Mouse (Mus musculus): ENCODE measurements around the gene Vamp3. TPM values are rescaled to one million over a fixed set of nuclear protein-coding genes. Genes with fewer than 3 reads are reported as not detected.
A peak's percentile ranks its signal among the peaks of the same experiment; 100 is the strongest.

Gene Vamp3
- total and polyA plus RNA-seq, 2 experiments from 2014 or later: 47.1 to 48.8 TPM

- no peak for TF ChIP-seq CTCF (IDR thresholded peaks at IDR 0.05; ENCODE audit: low read depth)
- no peaks in the 10 kb centered on the region for H3K9me3 ChIP-seq (ENCODE audit: low read length)
- ATAC-seq: no peak
- no peak overlapping the region for H3K27ac ChIP-seq (ENCODE audit: low read depth, low read length)
- H3K36me3 ChIP-seq (ENCODE audit: insufficient read depth): no peaks in the 10 kb centered on the region
- 0 out of 2 replicates have a peak, but pooled peaks cover 4% of the 10 kb centered on the region for H3K4me1 ChIP-seq (ENCODE audit: insufficient read depth)
- DNase-seq: no peak
- no peaks in the 10 kb centered on the region for H3K27me3 ChIP-seq (ENCODE audit: insufficient read depth, low read length)
- no peak overlapping the region for H3K4me2 ChIP-seq (ENCODE audit: low read depth)
- WGBS: 63% methylated on average over 18 of the region's 18 CpGs
- H3K4me3 ChIP-seq (ENCODE audit: low read depth, low read length): no peak overlapping the region
- H3K9ac ChIP-seq: no peak overlapping the region
Observed at GRCm38 (mm10) chr4:151096334-151097103, 38.8 kb upstream of the Vamp3 start.

- peak; percentile 63 for DNase-seq
- Histone ChIP-seq H3K27ac (ENCODE audit: low read depth, low read length) (no peak overlapping the region), H3K9me3 (ENCODE audit: low read length) (no peaks in the 10 kb centered on the region), H3K9ac (no peak overlapping the region), H3K4me1 (ENCODE audit: insufficient read depth) (no peaks in the 10 kb centered on the region), H3K4me2 (ENCODE audit: low read depth) (no peak overlapping the region), H3K36me3 (ENCODE audit: insufficient read depth) (no peaks in the 10 kb centered on the region), H3K4me3 (ENCODE audit: low read depth, low read length) (no peak overlapping the region), H3K27me3 (ENCODE audit: insufficient read depth, low read length) (no peaks in the 10 kb centered on the region)
- WGBS: 26% methylated on average over 2 of the region's 2 CpGs
- TF ChIP-seq CTCF (IDR thresholded peaks at IDR 0.05; ENCODE audit: low read depth): peak; percentile 76
- peak; percentile 30; the same call in 1 of the 2 replicates for ATAC-seq
Observed at GRCm38 (mm10) chr4:151095207-151095606, 37.4 kb upstream of the Vamp3 start.

- no peaks in the 10 kb centered on the region for H3K9me3 ChIP-seq (ENCODE audit: low read length)
- no peak within 1 kb of the TSS for H3K4me3 ChIP-seq (ENCODE audit: low read depth, low read length)
- 79% methylated on average over 7 of the region's 7 CpGs for WGBS
- DNase-seq (no peak), ATAC-seq (0 out of 2 replicates have a peak, but pooled peaks have one; percentile 26)
- H3K4me1 ChIP-seq (ENCODE audit: insufficient read depth): no peaks in the 10 kb centered on the region
- H3K36me3 ChIP-seq (ENCODE audit: insufficient read depth): peaks cover 32% of the 10 kb centered on the region
- no peaks in the 10 kb centered on the region for H3K27me3 ChIP-seq (ENCODE audit: insufficient read depth, low read length)
- TF ChIP-seq CTCF (IDR thresholded peaks at IDR 0.05; ENCODE audit: low read depth): no peak
- peak within 1 kb of the TSS; percentile 30; the same call in 1 of the 2 replicates for H3K27ac ChIP-seq (ENCODE audit: low read depth, low read length)
- no peak within 1 kb of the TSS for H3K9ac ChIP-seq
- no peak within 1 kb of the TSS for H3K4me2 ChIP-seq (ENCODE audit: low read depth)
Observed at GRCm38 (mm10) chr4:151089270-151089669, 31.5 kb upstream of the Vamp3 start, which contains the start of gene Gm13090. TSS of gene Gm13090 (plus strand) at chr4:151089570.

GRCm38 (mm10) chr4:151088819-151089218 lies 31.1 kb upstream of the Vamp3 start:
- Histone ChIP-seq H3K4me1 (ENCODE audit: insufficient read depth) (no peaks in the 10 kb centered on the region), H3K9me3 (ENCODE audit: low read length) (no peaks in the 10 kb centered on the region), H3K9ac (no peak overlapping the region), H3K27ac (ENCODE audit: low read depth, low read length) (0 out of 2 replicates have a peak overlapping the region, but pooled peaks have one; percentile 30), H3K27me3 (ENCODE audit: insufficient read depth, low read length) (no peaks in the 10 kb centered on the region), H3K4me2 (ENCODE audit: low read depth) (no peak overlapping the region), H3K4me3 (ENCODE audit: low read depth, low read length) (no peak overlapping the region), H3K36me3 (ENCODE audit: insufficient read depth) (peaks cover 37% of the 10 kb centered on the region)
- peak; percentile 64; the same call in 1 of the 2 replicates for ATAC-seq
- DNase-seq: no peak
- TF ChIP-seq CTCF (IDR thresholded peaks at IDR 0.05; ENCODE audit: low read depth): no peak
- 77% methylated on average over 14 of the region's 14 CpGs for WGBS

GRCm38 (mm10) chr4:151087358-151087757 lies 29.6 kb upstream of the Vamp3 start:
- WGBS: 100% methylated on average over 1 of the region's 1 CpGs
- no peaks in the 10 kb centered on the region for H3K4me1 ChIP-seq (ENCODE audit: insufficient read depth)
- peak; percentile 57 for TF ChIP-seq CTCF (IDR thresholded peaks at IDR 0.05; ENCODE audit: low read depth)
- H3K36me3 ChIP-seq (ENCODE audit: insufficient read depth): peaks cover 52% of the 10 kb centered on the region
- no peak overlapping the region for H3K9ac ChIP-seq
- H3K27ac ChIP-seq (ENCODE audit: low read depth, low read length): no peak overlapping the region
- H3K4me2 ChIP-seq (ENCODE audit: low read depth): no peak overlapping the region
- DNase-seq (no peak), ATAC-seq (no peak)
- H3K27me3 ChIP-seq (ENCODE audit: insufficient read depth, low read length): no peaks in the 10 kb centered on the region
- no peaks in the 10 kb centered on the region for H3K9me3 ChIP-seq (ENCODE audit: low read length)
- no peak overlapping the region for H3K4me3 ChIP-seq (ENCODE audit: low read depth, low read length)

- no peak for TF ChIP-seq CTCF (IDR thresholded peaks at IDR 0.05; ENCODE audit: low read depth)
- no peak overlapping the region for H3K9ac ChIP-seq
- WGBS: 85% methylated on average over 5 of the region's 5 CpGs
- peaks cover 85% of the 10 kb centered on the region for H3K36me3 ChIP-seq (ENCODE audit: insufficient read depth)
- H3K27me3 ChIP-seq (ENCODE audit: insufficient read depth, low read length): no peaks in the 10 kb centered on the region
- no peak overlapping the region for H3K27ac ChIP-seq (ENCODE audit: low read depth, low read length)
- DNase-seq: no peak
- no peak for ATAC-seq
- H3K4me2 ChIP-seq (ENCODE audit: low read depth): no peak overlapping the region
- no peaks in the 10 kb centered on the region for H3K9me3 ChIP-seq (ENCODE audit: low read length)
- H3K4me3 ChIP-seq (ENCODE audit: low read depth, low read length): no peak overlapping the region
- H3K4me1 ChIP-seq (ENCODE audit: insufficient read depth): no peaks in the 10 kb centered on the region
Observed at GRCm38 (mm10) chr4:151083027-151083426, 25.3 kb upstream of the Vamp3 start.

GRCm38 (mm10) chr4:151081977-151082376 lies 24.2 kb upstream of the Vamp3 start:
- Histone ChIP-seq H3K9me3 (ENCODE audit: low read length) (no peaks in the 10 kb centered on the region), H3K4me2 (ENCODE audit: low read depth) (no peak overlapping the region), H3K4me1 (ENCODE audit: insufficient read depth) (no peaks in the 10 kb centered on the region), H3K4me3 (ENCODE audit: low read depth, low read length) (no peak overlapping the region), H3K27ac (ENCODE audit: low read depth, low read length) (no peak overlapping the region), H3K27me3 (ENCODE audit: insufficient read depth, low read length) (no peaks in the 10 kb centered on the region), H3K36me3 (ENCODE audit: insufficient read depth) (peaks cover 92% of the 10 kb centered on the region), H3K9ac (no peak overlapping the region)
- TF ChIP-seq CTCF (IDR thresholded peaks at IDR 0.05; ENCODE audit: low read depth): no peak
- DNase-seq: no peak
- peak; percentile 58 for ATAC-seq
- WGBS: 87% methylated on average over 13 of the region's 13 CpGs

Data from forebrain, postnatal 0 days (tissue).